Mouse (Mus musculus) small intestine, adult 2 months (tissue): ENCODE results near the gene Zfp385b.

ENCODE experiments used
- CTCF ChIP-seq: fragments of 200-500 bp; IDR thresholded peaks from 2 replicates; pipeline ENCODE4 v1.5.1; 2012; ENCODE audit warnings: low read depth, mild to moderate bottlenecking, control low read depth, inconsistent platforms, low read length, moderate library complexity, mixed read lengths; ENCODE audit not compliant: insufficient replicate concordance, insufficient read length; ENCODE audit errors: extremely low read depth
- POLR2A ChIP-seq: fragments of 200-500 bp; IDR thresholded peaks from 2 replicates; pipeline ENCODE4 v1.6.1; 2012; ENCODE audit warnings: low read depth, mild to moderate bottlenecking, control low read depth, inconsistent platforms, low read length, moderate library complexity

DNA sequence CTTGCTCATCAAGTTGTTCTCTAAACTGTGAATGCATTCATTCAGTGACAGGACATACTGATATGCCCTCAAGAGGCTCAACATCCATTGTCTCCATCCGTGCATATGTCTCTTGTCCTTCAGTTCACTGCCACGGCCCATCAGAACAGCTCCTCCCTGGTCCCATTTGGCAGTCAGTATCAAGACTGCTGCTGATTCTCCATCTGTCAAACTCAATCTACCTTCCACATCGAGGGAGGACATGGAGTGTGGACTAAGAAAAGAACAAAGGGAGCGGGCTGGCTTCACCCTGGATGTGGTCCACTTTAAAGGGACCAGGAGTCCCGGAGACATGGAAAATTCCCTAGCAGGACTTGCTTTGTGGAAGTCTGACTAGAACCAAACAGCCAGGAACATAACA, 22.2 kb downstream of the Zfp385b start:
- TF ChIP-seq CTCF (no peak), POLR2A (no peak)
